Mouse (Mus musculus): ENCODE data around the gene Nos1ap. TPM values are rescaled to one million over a fixed set of nuclear protein-coding genes. Genes with fewer than 3 reads are reported as not detected.

Gene Nos1ap
- total RNA-seq, 2 experiments from 2014 or later: 22.2 to 27.3 TPM

GRCm38 (mm10) chr1:170590041-170590360 is 340 bp upstream of the Nos1ap start:
- intact Hi-C loops (cut with DNase I): no loop called here
- no peak for DNase-seq

GRCm38 (mm10) chr1:170588879-170589218 is 812 bp downstream of the Nos1ap start:
- DNase-seq: no peak
- intact Hi-C loops (cut with DNase I): no loop called here

DNA sequence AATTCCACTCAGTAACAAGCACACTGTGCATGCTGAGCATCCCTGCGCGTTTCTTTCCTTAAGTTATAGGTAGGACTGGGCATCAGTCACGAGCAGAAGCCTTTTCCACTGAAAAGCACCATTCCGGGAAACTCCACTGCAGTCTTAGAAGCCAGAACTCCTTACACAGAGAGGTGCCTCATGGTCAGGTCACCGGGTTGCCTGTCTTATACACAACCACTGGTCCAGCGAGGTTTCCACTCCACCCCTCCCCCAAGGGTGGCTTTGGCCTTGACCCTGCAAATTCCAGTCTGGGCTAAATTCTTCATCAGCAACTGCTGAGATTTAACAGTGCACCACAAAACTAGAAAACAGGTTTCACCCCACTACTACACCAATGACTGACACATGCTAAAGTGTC is 1.3 kb downstream of the Nos1ap start:
- intact Hi-C loops (cut with DNase I): no loop called here
- DNase-seq: no peak

GRCm38 (mm10) chr1:170586715-170587114 is 2.9 kb downstream of the Nos1ap start:
- intact Hi-C loops (cut with DNase I): no loop called here
- no peak for DNase-seq

DNA sequence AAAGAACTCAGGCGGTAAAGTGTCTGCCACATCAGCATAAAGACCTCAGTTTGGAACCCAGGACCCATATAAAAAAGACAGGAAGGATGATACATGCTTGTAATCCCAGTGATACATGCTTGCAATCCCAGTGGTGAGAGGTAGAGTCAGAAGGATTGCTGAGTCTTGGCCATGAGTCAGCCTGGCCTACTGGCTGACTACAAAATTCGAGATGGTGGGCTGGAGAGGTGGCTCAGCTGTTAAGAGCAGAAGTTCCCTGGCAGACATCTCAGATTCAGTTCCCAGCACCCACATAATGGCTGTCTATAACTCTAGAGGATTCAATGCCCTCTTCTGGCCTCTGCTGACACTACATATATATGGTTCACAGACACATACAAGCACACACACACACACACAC is 5.7 kb downstream of the Nos1ap start:
- DNase-seq: no peak
- intact Hi-C loops (cut with DNase I): no loop called here

DNA sequence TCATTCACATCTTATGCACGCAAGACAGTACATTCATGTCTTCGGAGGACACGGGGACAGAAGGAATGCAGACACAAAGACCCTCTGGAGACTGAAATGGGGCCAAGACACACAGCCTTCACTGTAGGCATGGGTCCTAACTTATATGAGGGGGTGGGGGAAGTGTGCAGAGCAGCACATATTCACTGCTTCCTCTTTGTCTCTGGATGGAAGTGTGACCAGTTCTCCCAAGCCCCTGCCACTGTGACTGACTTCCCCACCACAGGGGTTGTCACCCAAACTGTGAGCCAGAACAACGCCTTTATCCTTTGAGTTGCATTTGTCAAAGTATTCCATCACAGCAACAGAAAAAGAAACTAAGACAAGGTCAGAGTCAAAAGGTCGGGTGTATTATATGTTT is 7.3 kb downstream of the Nos1ap start:
- intact Hi-C loops (cut with DNase I): no loop called here
- no peak for DNase-seq

GRCm38 (mm10) chr1:170580485-170581110 is 9.1 kb downstream of the Nos1ap start:
- intact Hi-C loops (cut with DNase I): no loop called here
- DNase-seq: no peak

GRCm38 (mm10) chr1:170579476-170579875 is 10.2 kb downstream of the Nos1ap start:
- no peak for DNase-seq
- intact Hi-C loops (cut with DNase I): no loop called here

GRCm38 (mm10) chr1:170579063-170579462 is 10.6 kb downstream of the Nos1ap start:
- intact Hi-C loops (cut with DNase I): no loop called here
- no peak for DNase-seq

GRCm38 (mm10) chr1:170576728-170577065 is 13.0 kb downstream of the Nos1ap start:
- no peak for DNase-seq
- intact Hi-C loops (cut with DNase I): no loop called here

DNA sequence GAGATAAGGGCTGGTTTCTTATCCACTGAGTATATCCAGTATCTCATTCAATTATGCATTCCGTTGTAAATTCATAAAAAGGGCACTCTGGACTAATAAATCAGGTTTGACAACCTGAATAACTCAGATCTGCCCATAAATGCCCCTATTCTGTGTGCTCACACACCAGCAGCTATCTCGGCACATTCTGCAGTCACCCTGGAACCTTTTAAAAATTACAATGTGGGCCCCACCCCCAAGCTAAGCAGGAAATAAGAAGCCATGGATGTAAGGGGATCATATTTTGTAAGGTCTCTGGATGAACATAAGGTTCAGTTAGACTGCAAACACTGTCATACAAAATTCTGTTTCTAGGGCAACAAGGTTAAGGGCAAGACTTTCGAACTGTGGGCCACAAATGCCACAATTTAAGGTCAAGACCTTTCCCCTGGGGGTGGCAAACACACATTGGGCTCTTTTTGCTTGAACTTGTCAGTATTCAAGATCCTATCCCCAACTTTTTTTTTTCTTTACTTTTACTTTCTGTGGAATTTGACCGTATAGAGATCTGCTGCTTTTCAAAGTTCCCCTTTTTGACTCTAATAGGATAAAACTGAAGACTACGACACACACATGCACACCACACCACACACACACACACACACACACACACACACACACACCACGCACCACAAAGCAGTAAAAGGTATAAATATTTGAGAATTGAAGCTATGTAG is 13.5 kb downstream of the Nos1ap start:
- no peak for DNase-seq
- intact Hi-C loops (cut with DNase I): no loop called here

- no peak for DNase-seq
- intact Hi-C loops (cut with DNase I): no loop called here
These were observed 16.5 kb downstream of the Nos1ap start for GRCm38 (mm10) chr1:170573117-170573516.

DNA sequence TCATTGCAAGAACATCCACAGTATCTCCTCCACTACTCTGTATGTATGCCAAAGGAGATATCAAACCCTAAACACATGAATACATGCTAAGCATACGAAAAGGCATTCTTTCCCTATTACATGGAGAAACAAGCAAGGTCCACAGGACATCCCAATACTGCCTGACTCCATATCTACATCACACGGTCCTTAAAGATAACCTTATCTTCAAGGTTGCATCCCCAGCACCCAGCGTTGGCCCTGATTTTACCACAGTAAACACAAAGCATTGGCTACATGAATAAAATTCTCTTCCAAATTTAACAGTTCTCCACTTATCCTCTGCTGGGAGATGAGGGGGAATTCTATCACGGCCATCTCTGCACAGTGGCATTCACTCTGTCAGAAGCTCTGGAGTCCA is 22.7 kb downstream of the Nos1ap start:
- intact Hi-C loops (cut with DNase I): no loop called here
- no peak for DNase-seq

GRCm38 (mm10) chr1:170566538-170566937 is 23.1 kb downstream of the Nos1ap start:
- intact Hi-C loops (cut with DNase I): no loop called here
- no peak for DNase-seq

GRCm38 (mm10) chr1:170564926-170565325 is 24.7 kb downstream of the Nos1ap start:
- no peak for DNase-seq
- intact Hi-C loops (cut with DNase I): no loop called here

- intact Hi-C loops (cut with DNase I): no loop called here
These were observed 27.2 kb downstream of the Nos1ap start for GRCm38 (mm10) chr1:170562431-170562830.

DNA sequence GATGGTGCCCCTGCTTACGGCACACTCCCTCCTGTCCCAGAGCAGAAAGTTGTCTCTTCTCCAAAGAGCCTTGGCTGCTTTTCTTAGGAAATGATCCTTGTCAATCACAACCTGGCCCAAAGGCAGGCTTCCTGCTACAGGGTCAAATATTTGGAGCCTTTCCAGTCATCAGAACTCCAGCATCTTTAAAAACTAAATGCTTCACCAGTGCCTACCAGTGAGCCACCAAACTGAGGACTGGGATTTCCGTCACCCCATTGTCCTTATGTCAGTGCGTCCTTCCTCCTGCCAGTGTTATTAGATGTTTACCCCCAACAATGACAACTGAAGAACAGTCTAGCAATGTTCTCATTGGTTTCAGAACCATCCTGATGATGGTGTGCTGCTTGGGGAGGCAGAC is 28.9 kb downstream of the Nos1ap start:
- intact Hi-C loops (cut with DNase I): no loop called here
- DNase-seq: no peak

More at GRCm38 (mm10) chr1:170562431-170562830, 27.2 kb downstream of the Nos1ap start:
- DNase-seq: no peak

- no peak for DNase-seq
- intact Hi-C loops (cut with DNase I): no loop called here
These were observed 31.7 kb downstream of the Nos1ap start for GRCm38 (mm10) chr1:170557962-170558361.

- DNase-seq: no peak
- intact Hi-C loops (cut with DNase I): no loop called here
These were observed 33.0 kb downstream of the Nos1ap start for GRCm38 (mm10) chr1:170556696-170557095.

- intact Hi-C loops (cut with DNase I): no loop called here
- peak; percentile 81 for DNase-seq
These were observed 34.7 kb downstream of the Nos1ap start for GRCm38 (mm10) chr1:170554939-170555293.

GRCm38 (mm10) chr1:170554235-170554938 is 35.3 kb downstream of the Nos1ap start:
- no peak for DNase-seq
- intact Hi-C loops (cut with DNase I): no loop called here
